Mouse (Mus musculus): ENCODE data around the gene Ptpn5. TPM values are rescaled to one million over a fixed set of nuclear protein-coding genes. Genes with fewer than 3 reads are reported as not detected.

Ptpn5 gene
- polyA plus RNA-seq, 1 experiment from 2014 or later = 18.5 TPM

DNA sequence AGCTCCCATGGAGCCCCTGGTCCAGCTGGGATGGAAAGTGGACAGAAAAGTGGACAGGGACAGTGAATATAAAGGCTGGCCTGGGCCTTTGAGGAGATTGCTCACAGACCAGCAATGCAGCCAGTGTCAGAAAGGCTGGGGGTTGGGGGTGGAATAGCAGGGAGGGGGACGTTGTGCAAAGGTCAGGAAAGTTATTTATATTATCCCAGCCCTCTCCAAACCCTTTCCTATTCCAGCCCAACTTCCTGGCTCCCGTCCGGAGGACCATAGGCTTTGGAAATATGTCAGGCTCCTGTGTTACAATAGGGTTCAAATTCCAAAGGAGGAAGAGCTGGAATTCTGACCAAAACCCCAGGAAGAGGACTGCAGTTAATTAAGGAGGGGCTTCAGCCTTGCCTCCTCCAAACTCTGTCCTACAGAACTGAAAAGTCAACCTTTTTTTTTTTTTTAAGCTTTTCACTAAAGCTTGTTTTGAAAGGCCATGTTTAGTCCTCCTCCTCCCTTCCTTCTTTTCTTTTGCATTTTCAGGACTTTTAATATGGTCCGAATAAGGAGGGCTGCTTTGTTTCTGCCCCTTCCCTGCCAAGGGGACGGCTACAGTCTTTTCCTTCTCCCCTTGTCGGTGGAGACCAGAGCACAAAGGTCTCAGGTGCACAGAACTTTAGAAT, 90.5 kb downstream of the Ptpn5 start:
- DNase-seq (ENCODE audit: low spot score, missing footprints) = no peak
- Histone ChIP-seq H3K27ac (ENCODE audit: low read depth, low read length) (no peak overlapping the region), H3K4me1 (ENCODE audit: control insufficient read depth, insufficient read depth, low read length) (no peaks in the 10 kb centered on the region), H3K9ac (ENCODE audit: low read length) (no peak overlapping the region), H3K4me2 (no peak overlapping the region), H3K4me3 (ENCODE audit: low read depth, low read length) (no peak overlapping the region), H3K36me3 (ENCODE audit: control insufficient read depth, insufficient read depth, low read length) (no peaks in the 10 kb centered on the region), H3K27me3 (ENCODE audit: control insufficient read depth, insufficient read depth, low read length) (no peaks in the 10 kb centered on the region), H3K9me3 (ENCODE audit: control insufficient read depth, low read length) (no peaks in the 10 kb centered on the region)
- 42% methylated on average over 6 of the region's 6 CpGs for WGBS
- ATAC-seq (ENCODE audit: low FRiP score) = no peak

GRCm38 (mm10) chr7:47042121-47042520, 91.4 kb downstream of the Ptpn5 start:
- Histone ChIP-seq H3K27ac (ENCODE audit: low read depth, low read length) (no peak overlapping the region), H3K4me1 (ENCODE audit: control insufficient read depth, insufficient read depth, low read length) (no peaks in the 10 kb centered on the region), H3K9me3 (ENCODE audit: control insufficient read depth, low read length) (no peaks in the 10 kb centered on the region), H3K4me3 (ENCODE audit: low read depth, low read length) (no peak overlapping the region), H3K4me2 (no peak overlapping the region), H3K9ac (ENCODE audit: low read length) (no peak overlapping the region), H3K27me3 (ENCODE audit: control insufficient read depth, insufficient read depth, low read length) (no peaks in the 10 kb centered on the region), H3K36me3 (ENCODE audit: control insufficient read depth, insufficient read depth, low read length) (no peaks in the 10 kb centered on the region)
- no peak for ATAC-seq (ENCODE audit: low FRiP score)
- no peak for DNase-seq (ENCODE audit: low spot score, missing footprints)
- 93% methylated on average over 4 of the region's 4 CpGs for WGBS

DNA sequence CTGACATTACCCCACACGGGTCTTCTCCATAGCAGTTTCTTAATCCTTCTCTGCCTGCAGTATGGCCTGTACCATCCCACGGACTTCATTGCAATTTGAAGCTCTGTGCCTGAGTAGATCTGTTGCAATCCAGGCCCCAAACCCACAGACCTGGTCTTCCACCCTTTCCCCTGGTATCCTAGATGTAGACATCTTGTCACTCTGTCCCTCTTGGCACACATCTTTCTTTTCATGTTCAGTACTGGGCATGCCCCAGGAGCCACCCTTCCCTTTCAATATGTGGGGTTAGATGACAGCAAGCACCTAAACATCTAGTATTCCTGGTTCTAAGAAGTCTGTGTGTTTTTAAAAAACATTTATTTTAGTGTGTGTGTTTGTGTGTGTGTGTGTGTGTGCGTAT, 91.8 kb downstream of the Ptpn5 start:
- DNase-seq (ENCODE audit: low spot score, missing footprints) (no peak), ATAC-seq (ENCODE audit: low FRiP score) (no peak)
- Histone ChIP-seq H3K4me1 (ENCODE audit: control insufficient read depth, insufficient read depth, low read length) (no peaks in the 10 kb centered on the region), H3K36me3 (ENCODE audit: control insufficient read depth, insufficient read depth, low read length) (no peaks in the 10 kb centered on the region), H3K27ac (ENCODE audit: low read depth, low read length) (no peak overlapping the region), H3K27me3 (ENCODE audit: control insufficient read depth, insufficient read depth, low read length) (no peaks in the 10 kb centered on the region), H3K4me3 (ENCODE audit: low read depth, low read length) (no peak overlapping the region), H3K4me2 (no peak overlapping the region), H3K9me3 (ENCODE audit: control insufficient read depth, low read length) (no peaks in the 10 kb centered on the region), H3K9ac (ENCODE audit: low read length) (no peak overlapping the region)
- WGBS = 87% methylated on average over 3 of the region's 3 CpGs

DNA sequence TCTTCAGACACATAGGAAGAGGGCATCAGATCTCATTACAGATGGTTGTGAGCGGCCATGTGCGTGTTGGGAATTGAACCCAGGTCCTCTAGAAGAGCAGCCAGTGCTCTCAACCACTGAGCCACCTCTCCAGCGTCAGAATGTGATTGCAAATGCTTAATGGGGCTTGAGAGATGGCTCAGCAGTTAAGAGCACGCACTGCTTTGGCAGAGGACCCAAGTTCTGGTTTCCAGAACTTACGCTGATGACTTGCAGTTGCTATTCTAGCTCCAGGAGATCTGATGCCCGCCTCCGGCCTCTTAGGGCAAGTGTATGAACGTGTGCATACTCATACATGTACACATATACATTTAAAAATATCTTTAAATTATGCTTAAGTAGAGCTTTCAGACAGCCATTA, 98.1 kb downstream of the Ptpn5 start:
- Histone ChIP-seq H3K9me3 (ENCODE audit: control insufficient read depth, low read length) (no peaks in the 10 kb centered on the region), H3K4me1 (ENCODE audit: control insufficient read depth, insufficient read depth, low read length) (no peaks in the 10 kb centered on the region), H3K4me3 (ENCODE audit: low read depth, low read length) (no peak overlapping the region), H3K36me3 (ENCODE audit: control insufficient read depth, insufficient read depth, low read length) (no peaks in the 10 kb centered on the region), H3K27me3 (ENCODE audit: control insufficient read depth, insufficient read depth, low read length) (no peaks in the 10 kb centered on the region), H3K4me2 (no peak overlapping the region), H3K27ac (ENCODE audit: low read depth, low read length) (no peak overlapping the region), H3K9ac (ENCODE audit: low read length) (no peak overlapping the region)
- no peak for ATAC-seq (ENCODE audit: low FRiP score)
- no peak for DNase-seq (ENCODE audit: low spot score, missing footprints)
- WGBS = 80% methylated on average over 8 of the region's 8 CpGs

DNA sequence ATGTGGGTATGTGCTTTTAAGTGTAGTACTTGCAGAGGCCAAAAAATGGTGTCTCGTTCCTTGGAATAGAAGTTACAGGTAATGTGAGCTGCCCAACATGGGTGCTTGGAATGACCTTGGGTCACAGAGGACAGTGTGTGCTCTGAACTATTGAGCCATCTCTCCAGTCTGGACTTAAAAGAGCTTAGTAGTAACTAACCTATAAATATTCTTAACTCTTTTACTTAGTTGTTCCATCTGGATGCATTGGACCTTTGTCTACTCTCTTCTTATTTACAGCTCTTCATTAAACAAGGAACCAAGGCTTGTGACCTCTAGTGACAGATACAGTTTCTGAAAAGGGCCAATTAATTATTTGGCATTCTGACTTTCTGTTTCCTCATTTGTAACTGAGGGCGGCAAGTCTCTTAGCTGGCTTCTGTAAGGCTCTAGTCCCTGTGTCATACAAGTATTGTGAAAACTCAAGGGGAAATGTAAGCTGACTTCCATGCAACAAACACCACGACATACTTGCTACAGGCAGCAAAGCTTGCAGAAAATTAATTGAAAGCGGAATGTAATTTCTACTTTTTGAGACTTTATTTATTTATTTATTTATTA, 98.6 kb downstream of the Ptpn5 start:
- no peak overlapping the region for H3K4me3 ChIP-seq (ENCODE audit: low read depth, low read length)
- no peak overlapping the region for H3K9ac ChIP-seq (ENCODE audit: low read length)
- WGBS = 86% methylated on average over 4 of the region's 4 CpGs

GRCm38 (mm10) chr7:47031371-47031770, 102.1 kb downstream of the Ptpn5 start:
- Histone ChIP-seq H3K36me3 (ENCODE audit: control insufficient read depth, insufficient read depth, low read length) (no peaks in the 10 kb centered on the region), H3K27me3 (ENCODE audit: control insufficient read depth, insufficient read depth, low read length) (no peaks in the 10 kb centered on the region), H3K4me1 (ENCODE audit: control insufficient read depth, insufficient read depth, low read length) (no peaks in the 10 kb centered on the region), H3K4me3 (ENCODE audit: low read depth, low read length) (no peak overlapping the region), H3K9me3 (ENCODE audit: control insufficient read depth, low read length) (no peaks in the 10 kb centered on the region), H3K27ac (ENCODE audit: low read depth, low read length) (no peak overlapping the region), H3K9ac (ENCODE audit: low read length) (no peak overlapping the region), H3K4me2 (no peak overlapping the region)
- DNase-seq (ENCODE audit: low spot score, missing footprints) (no peak), ATAC-seq (ENCODE audit: low FRiP score) (no peak)
- 79% methylated on average over 4 of the region's 4 CpGs for WGBS

More for the DNA sequence above, 98.6 kb downstream of the Ptpn5 start:
- H3K27ac ChIP-seq (ENCODE audit: low read depth, low read length) = no peak overlapping the region
- no peaks in the 10 kb centered on the region for H3K27me3 ChIP-seq (ENCODE audit: control insufficient read depth, insufficient read depth, low read length)
- no peaks in the 10 kb centered on the region for H3K9me3 ChIP-seq (ENCODE audit: control insufficient read depth, low read length)
- no peak overlapping the region for H3K4me2 ChIP-seq
- no peak for DNase-seq (ENCODE audit: low spot score, missing footprints)
- no peaks in the 10 kb centered on the region for H3K4me1 ChIP-seq (ENCODE audit: control insufficient read depth, insufficient read depth, low read length)
- no peak for ATAC-seq (ENCODE audit: low FRiP score)
- H3K36me3 ChIP-seq (ENCODE audit: control insufficient read depth, insufficient read depth, low read length) = no peaks in the 10 kb centered on the region

GRCm38 (mm10) chr7:47030517-47031193, 102.8 kb downstream of the Ptpn5 start:
- ATAC-seq (ENCODE audit: low FRiP score) (no peak), DNase-seq (ENCODE audit: low spot score, missing footprints) (no peak)
- no peak overlapping the region for H3K4me2 ChIP-seq
- no peak overlapping the region for H3K9ac ChIP-seq (ENCODE audit: low read length)
- H3K27ac ChIP-seq (ENCODE audit: low read depth, low read length) = no peak overlapping the region
- H3K36me3 ChIP-seq (ENCODE audit: control insufficient read depth, insufficient read depth, low read length) = no peaks in the 10 kb centered on the region
- H3K4me3 ChIP-seq (ENCODE audit: low read depth, low read length) = no peak overlapping the region
- no peaks in the 10 kb centered on the region for H3K4me1 ChIP-seq (ENCODE audit: control insufficient read depth, insufficient read depth, low read length)
- no peaks in the 10 kb centered on the region for H3K9me3 ChIP-seq (ENCODE audit: control insufficient read depth, low read length)
- 85% methylated on average over 9 of the region's 9 CpGs for WGBS
- no peaks in the 10 kb centered on the region for H3K27me3 ChIP-seq (ENCODE audit: control insufficient read depth, insufficient read depth, low read length)

Small RNA genes within 50 kb of the gene (microRNA-seq; reads per million reads assigned to microRNA genes)
- not detected for gene Mir7056

Other genes starting within 250 kb of the Ptpn5 start
- 342 and 362 TPM in 2 replicates for gene Tsg101, start 213.7 kb downstream of the Ptpn5 start, polyA plus RNA-seq (2014; fragmentation: Nextera tagmentation; extraction: Ambion mirVana)
- 14.3 and 14.8 TPM in 2 replicates for gene Uevld, start 175.2 kb downstream of the Ptpn5 start, polyA plus RNA-seq (2014; fragmentation: Nextera tagmentation; extraction: Ambion mirVana)
- not detected in 2 replicates for gene Gm9999, start 150.1 kb downstream of the Ptpn5 start, polyA plus RNA-seq (2014; fragmentation: Nextera tagmentation; extraction: Ambion mirVana)
- gene Spty2d1, start 125.3 kb downstream of the Ptpn5 start, polyA plus RNA-seq (2014; fragmentation: Nextera tagmentation; extraction: Ambion mirVana) = 12.5 and 13.3 TPM in 2 replicates
- gene Tmem86a, start 83.1 kb downstream of the Ptpn5 start, polyA plus RNA-seq (2014; fragmentation: Nextera tagmentation; extraction: Ambion mirVana) = 9.7 and 10.0 TPM in 2 replicates
- gene Mrgpra6, start 71.2 kb upstream of the Ptpn5 start, polyA plus RNA-seq (2014; fragmentation: Nextera tagmentation; extraction: Ambion mirVana) = not detected in 2 replicates
- not detected in 2 replicates for gene Mrgpra9, start 119.2 kb upstream of the Ptpn5 start, polyA plus RNA-seq (2014; fragmentation: Nextera tagmentation; extraction: Ambion mirVana)
- not detected in 2 replicates for gene Mrgpra1, start 220.6 kb upstream of the Ptpn5 start, polyA plus RNA-seq (2014; fragmentation: Nextera tagmentation; extraction: Ambion mirVana)

All from midbrain, embryonic 11.5 days (tissue).